Mouse (Mus musculus): Measurements from ENCODE around the gene Itgb7.

DNA sequence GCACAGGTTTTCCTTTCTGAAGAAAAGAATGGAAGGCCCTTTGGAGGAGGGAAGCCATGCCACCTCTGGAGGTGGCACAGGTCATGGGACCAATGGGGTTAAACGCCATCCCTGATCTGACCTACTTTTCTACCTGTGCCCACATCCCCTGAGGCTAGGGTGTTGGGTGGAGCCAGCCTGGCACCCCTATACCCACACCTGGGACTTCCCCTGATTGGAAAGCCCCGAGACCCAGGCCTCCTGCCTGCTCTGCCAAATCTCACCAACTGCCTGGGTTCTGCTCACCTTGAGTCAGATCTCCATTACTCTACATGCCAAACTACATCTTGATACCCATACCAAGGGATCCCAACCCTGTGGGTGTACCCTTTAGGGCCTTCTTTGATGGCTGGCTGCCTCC is 31.3 kb upstream of the Itgb7 start:
- TF ChIP-seq EP300 (IDR thresholded peaks at IDR 0.05; ENCODE audit: low read depth) (no peak), CTCF (IDR thresholded peaks at IDR 0.05; ENCODE audit: low read depth) (no peak)
